Mouse (Mus musculus) thymus, adult 2 months (tissue): Measurements from ENCODE around the gene March5. TPM values are rescaled to one million over a fixed set of nuclear protein-coding genes. Genes with fewer than 3 reads are reported as not detected.

Experiments used
- DNase-seq: peaks from one replicate; pipeline ENCODE4 v3.0.0; 2021
- H3K27ac ChIP-seq: fragments of 200-500 bp; 2 replicates; pipeline ENCODE4 v1.5.1; 2012; ENCODE audit warnings: low read length, control low read depth; ENCODE audit not compliant: control insufficient read depth, insufficient read depth
- H3K27me3 ChIP-seq: fragments of 200-500 bp; 2 replicates; pipeline ENCODE4 v1.6.1; 2012; ENCODE audit warnings: mild to moderate bottlenecking, low read length, moderate library complexity, mixed read lengths; ENCODE audit not compliant: control insufficient read depth, insufficient read depth
- H3K36me3 ChIP-seq: fragments of 200-500 bp; 2 replicates; pipeline ENCODE4 v1.6.1; 2012; ENCODE audit warnings: mild to moderate bottlenecking, low read length, moderate library complexity; ENCODE audit not compliant: control insufficient read depth, insufficient read depth
- H3K4me1 ChIP-seq: fragments of 200-500 bp; replicated peaks from 2 replicates; pipeline ENCODE4 v1.6.1; 2012; ENCODE audit warnings: low read length; ENCODE audit not compliant: control insufficient read depth, insufficient read depth
- H3K4me3 ChIP-seq: fragments of 200-500 bp; 2 replicates; pipeline ENCODE4 v1.5.1; 2012; ENCODE audit warnings: mild to moderate bottlenecking, low read length, control low read depth, moderate library complexity; ENCODE audit not compliant: control insufficient read depth, insufficient read depth
- CTCF ChIP-seq: fragments of 200-500 bp; IDR thresholded peaks from 2 replicates; pipeline ENCODE4 v1.5.1; 2012; ENCODE audit warnings: mild to moderate bottlenecking, control low read depth, low read length, moderate library complexity, borderline replicate concordance; ENCODE audit not compliant: control insufficient read depth, poor library complexity, insufficient read depth; ENCODE audit errors: extremely low read depth
- POLR2A ChIP-seq: fragments of 200-500 bp; IDR thresholded peaks from 2 replicates; pipeline ENCODE4 v1.6.1; 2012; ENCODE audit warnings: mild to moderate bottlenecking, low read length, control low read depth, moderate library complexity; ENCODE audit not compliant: control insufficient read depth, poor library complexity, insufficient read depth; ENCODE audit errors: extremely low read depth
- WGBS: fragments of 180-500 bp; shearing (Covaris S2); methylation state at CpG from one replicate; pipeline ENCODE4 v1.1.7; 2018; 5-methylcytosine and 5-hydroxymethylcytosine counted together
- polyA plus RNA-seq: library from polyadenylated mRNA; depleted of rRNA; stranded (reverse); fragments of >200 nt; gene quantifications from 2 replicates; pipeline ENCODE4 v1.2.3, GENCODE M21; 2012; rRNA removed

March5 gene
- polyA plus RNA-seq, 1 experiment = 34.4 TPM

DNA sequence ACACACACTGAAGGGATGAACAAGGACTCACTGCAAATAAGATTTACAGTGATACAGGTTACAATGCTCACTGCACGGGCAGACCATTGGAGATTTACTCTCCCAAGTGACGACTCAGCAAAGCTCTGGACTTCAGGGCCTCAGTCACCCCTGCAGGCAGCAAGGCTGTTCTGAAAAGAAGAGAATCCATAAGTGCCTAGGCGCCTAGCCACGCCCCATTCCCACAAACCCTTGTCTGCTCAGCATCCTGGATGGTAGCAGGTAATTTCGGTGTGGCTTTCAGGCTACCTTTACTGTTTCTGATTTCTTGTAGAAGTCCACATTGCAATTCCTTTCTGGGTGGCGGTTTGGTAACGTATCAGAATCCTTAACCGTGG, 56.2 kb downstream of the March5 start:
- 85% methylated on average over 8 of the region's 8 CpGs for WGBS
- no peak for TF ChIP-seq CTCF
- TF ChIP-seq POLR2A = no peak
- no peak overlapping the region for H3K4me3 ChIP-seq
- H3K27me3 ChIP-seq = no peaks in the 10 kb centered on the region
- DNase-seq = no peak
- no peaks in the 10 kb centered on the region for H3K36me3 ChIP-seq
- no peaks in the 10 kb centered on the region for H3K4me1 ChIP-seq
- H3K27ac ChIP-seq = no peak overlapping the region

DNA sequence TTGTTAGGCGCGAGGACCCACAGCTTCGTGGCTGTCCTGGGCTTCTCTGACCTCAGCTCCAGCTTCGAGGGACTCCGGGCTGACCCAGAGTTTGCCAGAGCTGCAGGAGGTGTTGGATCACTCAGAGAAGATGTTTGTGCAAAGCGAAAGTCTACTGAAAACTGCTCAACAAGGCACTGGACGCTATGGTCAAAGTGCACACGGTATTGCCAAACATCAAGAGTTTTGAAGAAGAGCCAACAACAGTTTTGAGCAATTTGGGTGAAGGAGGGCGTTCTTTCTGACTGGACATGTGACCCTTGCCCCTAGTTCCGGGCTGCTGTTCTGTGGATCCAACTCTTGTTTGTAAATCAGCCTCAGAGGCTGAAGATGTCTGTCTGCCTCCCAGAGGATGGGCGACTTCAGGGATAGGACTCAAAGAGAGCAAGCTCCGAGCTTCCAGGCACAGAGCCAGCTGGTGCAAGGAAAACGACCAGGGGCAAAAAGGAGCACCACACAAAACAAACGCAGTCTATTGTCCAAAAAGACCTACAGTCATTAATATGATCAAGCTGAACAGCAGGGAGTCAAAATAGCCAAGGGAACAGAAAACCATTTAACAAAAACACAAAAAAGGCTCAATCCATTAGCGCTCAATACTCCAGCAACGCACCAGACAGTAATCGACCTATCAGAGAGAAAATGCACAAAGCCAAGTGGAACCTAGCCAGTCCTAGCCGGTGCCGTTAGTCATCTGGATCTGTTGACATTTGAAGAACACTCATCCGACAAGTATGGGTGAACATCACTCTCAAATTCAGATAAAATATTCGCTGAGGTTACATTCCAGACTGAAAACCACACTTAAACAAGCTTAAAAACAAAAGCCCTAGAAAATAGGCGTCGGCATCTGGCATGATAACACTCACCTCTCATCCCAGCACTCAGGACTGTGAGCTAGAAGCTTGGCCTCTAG, 56.9 kb downstream of the March5 start:
- TF ChIP-seq CTCF = no peak
- TF ChIP-seq POLR2A = no peak

DNA sequence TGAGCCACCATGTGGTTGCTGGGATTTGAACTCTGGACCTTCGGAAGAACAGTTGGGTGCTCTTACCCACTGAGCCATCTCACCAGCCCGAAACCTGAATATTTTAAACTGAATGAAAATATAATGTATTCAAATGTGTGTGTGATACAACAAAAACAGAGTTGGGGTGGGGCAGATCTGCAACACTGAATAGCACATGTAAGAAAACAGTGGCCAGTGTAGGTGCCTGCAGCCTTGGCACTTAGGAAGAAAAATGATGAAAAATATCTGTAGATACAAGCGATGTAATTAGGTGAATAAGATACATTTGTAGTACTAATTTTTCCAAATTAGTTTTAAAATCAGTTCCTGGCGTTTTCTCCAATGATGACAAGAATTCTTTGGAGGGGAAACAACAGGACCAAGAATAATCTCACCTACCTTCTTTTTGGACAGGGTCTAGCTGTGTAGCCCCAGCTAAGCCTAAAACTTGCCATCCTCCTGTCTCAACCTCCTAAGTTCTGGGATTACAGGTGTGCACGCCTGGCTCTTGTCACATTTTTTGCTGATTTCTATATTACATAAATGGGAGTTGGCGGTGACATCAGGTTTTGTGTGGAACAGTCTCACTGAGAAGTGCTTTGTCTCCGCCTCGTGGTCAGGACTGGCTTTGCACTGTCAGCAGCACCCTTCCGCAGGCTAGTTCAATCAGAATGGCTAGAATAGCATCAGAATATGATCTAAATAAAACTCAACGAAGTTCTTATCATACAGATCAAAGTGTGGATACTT, 58.2 kb downstream of the March5 start:
- Histone ChIP-seq H3K27me3 (no peaks in the 10 kb centered on the region), H3K27ac (no peak overlapping the region), H3K4me3 (no peak overlapping the region), H3K4me1 (no peaks in the 10 kb centered on the region), H3K36me3 (peaks cover 13% of the 10 kb centered on the region; the same call in 1 of the 2 replicates)
- TF ChIP-seq POLR2A (no peak), CTCF (peak; percentile 55; the same call in 1 of the 2 replicates)
- 34% methylated on average over 10 of the region's 10 CpGs for WGBS
- DNase-seq = peak; percentile 78

More for the DNA sequence above, 56.9 kb downstream of the March5 start:
- no peak for DNase-seq
- no peaks in the 10 kb centered on the region for H3K4me1 ChIP-seq
- no peak overlapping the region for H3K4me3 ChIP-seq
- H3K27me3 ChIP-seq = no peaks in the 10 kb centered on the region
- H3K36me3 ChIP-seq = peaks cover 6% of the 10 kb centered on the region; the same call in 1 of the 2 replicates
- 85% methylated on average over 23 of the region's 23 CpGs for WGBS
- H3K27ac ChIP-seq = no peak overlapping the region

DNA sequence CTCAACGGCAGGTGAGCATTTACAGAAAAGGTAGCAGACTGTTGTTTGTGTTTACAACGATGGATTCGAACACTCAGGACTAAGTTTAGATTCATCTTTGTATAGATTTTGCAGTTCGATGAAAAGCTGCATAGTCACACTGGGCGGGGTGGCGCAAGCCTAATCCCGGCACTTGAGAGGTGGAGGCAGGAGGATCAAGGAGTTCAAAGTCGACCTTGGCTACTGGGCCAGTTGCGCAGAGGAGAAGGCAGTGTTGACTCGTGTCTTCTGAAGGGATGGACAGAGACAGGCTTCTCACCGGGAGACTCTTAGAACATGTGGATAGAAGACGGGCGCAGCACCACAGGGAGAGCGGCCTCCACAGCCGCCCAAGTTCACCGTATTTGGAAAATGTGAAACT, 61.8 kb downstream of the March5 start:
- DNase-seq = no peak
- Histone ChIP-seq H3K4me1 (no peaks in the 10 kb centered on the region), H3K36me3 (peaks cover 13% of the 10 kb centered on the region; the same call in 1 of the 2 replicates), H3K27ac (no peak overlapping the region), H3K4me3 (no peak overlapping the region), H3K27me3 (no peaks in the 10 kb centered on the region)
- TF ChIP-seq POLR2A = no peak
- WGBS = 95% methylated on average over 16 of the region's 16 CpGs

Other genes with a start within 250 kb of the March5 start
- gene Cpeb3, start 1.1 kb downstream of the March5 start, polyA plus RNA-seq = 3.5 and 3.8 TPM in 2 replicates
- gene Ide, start 130.3 kb downstream of the March5 start, polyA plus RNA-seq = 19.8 and 21.4 TPM in 2 replicates
- gene Kif11, start 168.9 kb downstream of the March5 start, polyA plus RNA-seq = 22.5 and 29.0 TPM in 2 replicates
- gene Hhex, start 227.3 kb downstream of the March5 start, polyA plus RNA-seq = 5.1 and 8.3 TPM in 2 replicates